Mouse (Mus musculus): ENCODE results near the gene Adamtsl1. TPM values are rescaled to one million over a fixed set of nuclear protein-coding genes. Genes with fewer than 3 reads are reported as not detected.
A peak's percentile ranks its signal among the peaks of the same experiment; 100 is the strongest.

Adamtsl1 gene
- polyA plus RNA-seq, 1 experiment from 2014 or later, result 6.9 TPM

- no peaks in the 10 kb centered on the region for H3K9me3 ChIP-seq
- peaks cover 2% of the 10 kb centered on the region; the same call in 1 of the 2 replicates for H3K4me1 ChIP-seq
- H3K36me3 ChIP-seq (replicated peaks), result no peaks in the 10 kb centered on the region
Observed at GRCm38 (mm10) chr4:85824705-85825085, 310.7 kb downstream of the Adamtsl1 start.

GRCm38 (mm10) chr4:85837058-85837457 is 323.1 kb downstream of the Adamtsl1 start:
- Histone ChIP-seq H3K4me3 (no peak overlapping the region), H3K36me3 (replicated peaks) (no peaks in the 10 kb centered on the region), H3K4me1 (peaks cover 17% of the 10 kb centered on the region), H3K27me3 (replicated peaks; ENCODE audit: low read depth, poor library complexity, severe bottlenecking) (no peaks in the 10 kb centered on the region), H3K9me3 (no peaks in the 10 kb centered on the region), H3K27ac (replicated peaks) (no peak overlapping the region)
- DNase-seq (ENCODE audit: low spot score), result no peak

More at GRCm38 (mm10) chr4:85824705-85825085, 310.7 kb downstream of the Adamtsl1 start:
- DNase-seq (ENCODE audit: low spot score), result no peak
- WGBS, result 78% methylated on average over 1 of the region's 1 CpGs
- H3K27ac ChIP-seq (replicated peaks), result no peak overlapping the region
- no peak overlapping the region for H3K4me3 ChIP-seq
- no peaks in the 10 kb centered on the region for H3K27me3 ChIP-seq (replicated peaks; ENCODE audit: low read depth, poor library complexity, severe bottlenecking)

GRCm38 (mm10) chr4:85837532-85837965 is 323.6 kb downstream of the Adamtsl1 start:
- H3K4me1 ChIP-seq, result peaks cover 17% of the 10 kb centered on the region
- H3K27ac ChIP-seq (replicated peaks), result 0 out of 2 replicates have a peak overlapping the region, but pooled peaks have one; percentile 20
- H3K9me3 ChIP-seq, result no peaks in the 10 kb centered on the region
- H3K4me3 ChIP-seq, result no peak overlapping the region
- H3K27me3 ChIP-seq (replicated peaks; ENCODE audit: low read depth, poor library complexity, severe bottlenecking), result no peaks in the 10 kb centered on the region
- no peaks in the 10 kb centered on the region for H3K36me3 ChIP-seq (replicated peaks)
- no peak for DNase-seq (ENCODE audit: low spot score)
- 74% methylated on average over 5 of the region's 5 CpGs for WGBS

GRCm38 (mm10) chr4:85838031-85838430 is 324.1 kb downstream of the Adamtsl1 start:
- H3K4me1 ChIP-seq, result peaks cover 17% of the 10 kb centered on the region
- 36% methylated on average over 5 of the region's 5 CpGs for WGBS
- no peak for DNase-seq (ENCODE audit: low spot score)
- no peaks in the 10 kb centered on the region for H3K27me3 ChIP-seq (replicated peaks; ENCODE audit: low read depth, poor library complexity, severe bottlenecking)
- H3K27ac ChIP-seq (replicated peaks), result no peak overlapping the region
- H3K9me3 ChIP-seq, result no peaks in the 10 kb centered on the region
- H3K36me3 ChIP-seq (replicated peaks), result no peaks in the 10 kb centered on the region
- no peak overlapping the region for H3K4me3 ChIP-seq

- Histone ChIP-seq H3K9me3 (no peaks in the 10 kb centered on the region), H3K4me3 (no peak overlapping the region), H3K4me1 (peaks cover 24% of the 10 kb centered on the region), H3K36me3 (replicated peaks) (no peaks in the 10 kb centered on the region), H3K27me3 (replicated peaks; ENCODE audit: low read depth, poor library complexity, severe bottlenecking) (no peaks in the 10 kb centered on the region), H3K27ac (replicated peaks) (no peak overlapping the region)
- DNase-seq (ENCODE audit: low spot score), result no peak
- 85% methylated on average over 9 of the region's 9 CpGs for whole genome bisulfite sequencing
Observed at GRCm38 (mm10) chr4:85842113-85842512, 328.1 kb downstream of the Adamtsl1 start.

GRCm38 (mm10) chr4:85844381-85844780 is 330.4 kb downstream of the Adamtsl1 start:
- DNase-seq (ENCODE audit: low spot score), result no peak
- H3K4me1 ChIP-seq, result peaks cover 9% of the 10 kb centered on the region; the same call in 1 of the 2 replicates
- no peaks in the 10 kb centered on the region for H3K36me3 ChIP-seq (replicated peaks)
- H3K4me3 ChIP-seq, result no peak overlapping the region
- no peaks in the 10 kb centered on the region for H3K9me3 ChIP-seq
- H3K27ac ChIP-seq (replicated peaks), result no peak overlapping the region
- H3K27me3 ChIP-seq (replicated peaks; ENCODE audit: low read depth, poor library complexity, severe bottlenecking), result no peaks in the 10 kb centered on the region

- peak; percentile 29 for DNase-seq (ENCODE audit: low spot score)
- WGBS, result 19% methylated on average over 7 of the region's 7 CpGs
Observed at GRCm38 (mm10) chr4:85845931-85846330, 332.0 kb downstream of the Adamtsl1 start.

GRCm38 (mm10) chr4:85853401-85853800 is 339.4 kb downstream of the Adamtsl1 start:
- 72% methylated on average over 7 of the region's 7 CpGs for WGBS
- no peak overlapping the region for H3K4me3 ChIP-seq
- no peak for DNase-seq (ENCODE audit: low spot score)
- H3K27me3 ChIP-seq (replicated peaks; ENCODE audit: low read depth, poor library complexity, severe bottlenecking), result no peaks in the 10 kb centered on the region
- no peak overlapping the region for H3K27ac ChIP-seq (replicated peaks)
- H3K9me3 ChIP-seq, result no peaks in the 10 kb centered on the region
- peaks cover 4% of the 10 kb centered on the region; the same call in 1 of the 2 replicates for H3K4me1 ChIP-seq
- no peaks in the 10 kb centered on the region for H3K36me3 ChIP-seq (replicated peaks)

More at GRCm38 (mm10) chr4:85845931-85846330, 332.0 kb downstream of the Adamtsl1 start:
- Histone ChIP-seq H3K27me3 (replicated peaks; ENCODE audit: low read depth, poor library complexity, severe bottlenecking) (no peaks in the 10 kb centered on the region), H3K4me1 (peaks cover 9% of the 10 kb centered on the region; the same call in 1 of the 2 replicates), H3K9me3 (no peaks in the 10 kb centered on the region), H3K27ac (replicated peaks) (no peak overlapping the region), H3K36me3 (replicated peaks) (no peaks in the 10 kb centered on the region), H3K4me3 (no peak overlapping the region)

- Histone ChIP-seq H3K9me3 (no peaks in the 10 kb centered on the region), H3K27me3 (replicated peaks; ENCODE audit: low read depth, poor library complexity, severe bottlenecking) (no peaks in the 10 kb centered on the region), H3K4me3 (no peak overlapping the region), H3K36me3 (replicated peaks) (no peaks in the 10 kb centered on the region), H3K4me1 (peaks cover 4% of the 10 kb centered on the region; the same call in 1 of the 2 replicates), H3K27ac (replicated peaks) (no peak overlapping the region)
- DNase-seq (ENCODE audit: low spot score), result no peak
- WGBS, result 81% methylated on average over 8 of the region's 8 CpGs
Observed at GRCm38 (mm10) chr4:85854507-85854906, 340.5 kb downstream of the Adamtsl1 start.

GRCm38 (mm10) chr4:85879376-85879775 is 365.4 kb downstream of the Adamtsl1 start:
- H3K27me3 ChIP-seq (replicated peaks; ENCODE audit: low read depth, poor library complexity, severe bottlenecking), result no peaks in the 10 kb centered on the region
- no peak for DNase-seq (ENCODE audit: low spot score)
- H3K9me3 ChIP-seq, result no peaks in the 10 kb centered on the region
- no peak overlapping the region for H3K4me3 ChIP-seq
- 75% methylated on average over 6 of the region's 6 CpGs for WGBS
- no peaks in the 10 kb centered on the region for H3K36me3 ChIP-seq (replicated peaks)
- no peaks in the 10 kb centered on the region for H3K4me1 ChIP-seq
- H3K27ac ChIP-seq (replicated peaks), result no peak overlapping the region

- Histone ChIP-seq H3K4me3 (no peak overlapping the region), H3K36me3 (replicated peaks) (no peaks in the 10 kb centered on the region), H3K9me3 (no peaks in the 10 kb centered on the region), H3K27me3 (replicated peaks; ENCODE audit: low read depth, poor library complexity, severe bottlenecking) (no peaks in the 10 kb centered on the region), H3K4me1 (no peaks in the 10 kb centered on the region), H3K27ac (replicated peaks) (no peak overlapping the region)
- no peak for DNase-seq (ENCODE audit: low spot score)
- WGBS, result 93% methylated on average over 4 of the region's 4 CpGs
Observed at GRCm38 (mm10) chr4:85881318-85881717, 367.3 kb downstream of the Adamtsl1 start.

- WGBS, result 88% methylated on average over 4 of the region's 4 CpGs
- Histone ChIP-seq H3K9me3 (no peaks in the 10 kb centered on the region), H3K36me3 (replicated peaks) (no peaks in the 10 kb centered on the region), H3K27me3 (replicated peaks; ENCODE audit: low read depth, poor library complexity, severe bottlenecking) (no peaks in the 10 kb centered on the region), H3K27ac (replicated peaks) (no peak overlapping the region), H3K4me1 (no peaks in the 10 kb centered on the region), H3K4me3 (no peak overlapping the region)
- DNase-seq (ENCODE audit: low spot score), result no peak
Observed at GRCm38 (mm10) chr4:85884031-85884430, 370.1 kb downstream of the Adamtsl1 start.

GRCm38 (mm10) chr4:85889877-85890598 is 376.1 kb downstream of the Adamtsl1 start:
- H3K36me3 ChIP-seq (replicated peaks), result no peaks in the 10 kb centered on the region
- DNase-seq (ENCODE audit: low spot score), result no peak
- H3K27ac ChIP-seq (replicated peaks), result no peak overlapping the region
- no peaks in the 10 kb centered on the region for H3K9me3 ChIP-seq
- no peaks in the 10 kb centered on the region for H3K27me3 ChIP-seq (replicated peaks; ENCODE audit: low read depth, poor library complexity, severe bottlenecking)
- H3K4me1 ChIP-seq, result no peaks in the 10 kb centered on the region
- 88% methylated on average over 2 of the region's 2 CpGs for WGBS
- H3K4me3 ChIP-seq, result no peak overlapping the region
